Mouse (Mus musculus) thymus, adult 18-20 months (tissue): Measurements from ENCODE around the gene Rsph10b.

Experiments used
- DNase-seq, 2 experiments: peaks; one replicate each; pipeline ENCODE4 v3.0.0; 2022; ENCODE audit warnings: mixed read lengths in 2 of 2

Gene Rsph10b

DNA sequence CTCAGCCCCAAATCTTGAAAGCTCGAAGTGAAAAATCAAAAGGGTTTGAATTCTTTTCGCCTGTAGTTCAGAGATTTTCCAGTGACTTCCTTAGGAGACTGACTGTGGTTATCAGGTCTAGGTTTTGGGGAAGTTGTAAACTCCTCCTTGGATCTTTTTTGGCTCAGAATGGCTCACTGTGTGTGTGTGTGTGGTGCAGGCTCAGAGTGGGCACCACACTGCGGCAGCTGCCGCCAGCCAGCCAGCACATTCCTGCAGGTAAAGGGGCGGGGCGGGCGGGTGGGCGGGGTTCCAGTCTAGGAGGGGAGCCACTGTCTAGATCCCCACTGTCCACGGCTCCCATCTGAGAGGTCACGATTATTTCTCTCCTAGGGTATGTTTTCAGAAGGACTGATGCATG lies 8.8 kb downstream of the Rsph10b start:
- no peak for DNase-seq

- DNase-seq, result no peak
Measured at GRCm38 (mm10) chr5:143943231-143944125, 10.6 kb downstream of the Rsph10b start.

GRCm38 (mm10) chr5:143948361-143948760 lies 15.5 kb downstream of the Rsph10b start:
- DNase-seq, result no peak

DNA sequence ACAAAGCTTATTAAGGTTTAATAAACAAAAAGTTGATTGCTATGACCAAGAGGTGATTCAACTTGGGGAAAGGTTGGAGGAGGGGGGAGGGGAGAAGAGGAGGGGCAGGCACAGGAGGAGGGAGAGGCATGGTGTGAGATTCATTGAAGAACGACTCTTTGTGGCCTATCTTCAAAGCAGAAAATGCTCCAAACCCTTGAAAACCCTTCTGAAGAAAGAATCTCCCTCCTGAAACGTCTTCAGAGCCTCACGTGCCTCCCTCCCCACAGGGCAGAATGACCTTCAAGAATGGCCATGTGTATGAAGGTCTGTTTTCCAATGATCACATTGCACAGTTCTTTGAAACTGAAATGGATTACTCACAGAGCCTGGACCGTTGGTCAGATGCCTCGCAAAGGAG lies 17.2 kb downstream of the Rsph10b start:
- no peak for DNase-seq

DNA sequence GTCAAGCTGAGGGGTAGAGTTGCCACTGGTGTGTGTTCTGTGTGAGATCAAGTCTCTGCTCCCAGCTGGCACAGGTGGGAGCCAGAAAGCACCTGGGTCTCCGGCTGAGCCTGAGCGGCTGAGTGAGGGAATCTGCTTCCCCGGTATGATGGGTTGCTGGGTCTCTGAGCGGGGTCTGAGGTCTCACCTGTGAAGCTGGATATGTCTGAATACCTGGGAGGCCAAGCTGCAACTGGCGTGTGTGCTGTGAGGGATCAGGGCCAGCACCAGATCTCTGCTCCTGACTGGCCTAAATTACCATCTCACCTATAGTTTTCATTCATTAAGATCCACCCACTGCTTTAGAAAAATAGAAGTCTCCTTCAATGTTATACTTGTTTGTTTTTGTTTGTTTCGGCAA lies 24.3 kb downstream of the Rsph10b start:
- DNase-seq, result no peak

- DNase-seq, result no peak
Measured at GRCm38 (mm10) chr5:143959551-143959950, 26.7 kb downstream of the Rsph10b start.

GRCm38 (mm10) chr5:143961176-143961575 lies 28.3 kb downstream of the Rsph10b start:
- no peak for DNase-seq

DNA sequence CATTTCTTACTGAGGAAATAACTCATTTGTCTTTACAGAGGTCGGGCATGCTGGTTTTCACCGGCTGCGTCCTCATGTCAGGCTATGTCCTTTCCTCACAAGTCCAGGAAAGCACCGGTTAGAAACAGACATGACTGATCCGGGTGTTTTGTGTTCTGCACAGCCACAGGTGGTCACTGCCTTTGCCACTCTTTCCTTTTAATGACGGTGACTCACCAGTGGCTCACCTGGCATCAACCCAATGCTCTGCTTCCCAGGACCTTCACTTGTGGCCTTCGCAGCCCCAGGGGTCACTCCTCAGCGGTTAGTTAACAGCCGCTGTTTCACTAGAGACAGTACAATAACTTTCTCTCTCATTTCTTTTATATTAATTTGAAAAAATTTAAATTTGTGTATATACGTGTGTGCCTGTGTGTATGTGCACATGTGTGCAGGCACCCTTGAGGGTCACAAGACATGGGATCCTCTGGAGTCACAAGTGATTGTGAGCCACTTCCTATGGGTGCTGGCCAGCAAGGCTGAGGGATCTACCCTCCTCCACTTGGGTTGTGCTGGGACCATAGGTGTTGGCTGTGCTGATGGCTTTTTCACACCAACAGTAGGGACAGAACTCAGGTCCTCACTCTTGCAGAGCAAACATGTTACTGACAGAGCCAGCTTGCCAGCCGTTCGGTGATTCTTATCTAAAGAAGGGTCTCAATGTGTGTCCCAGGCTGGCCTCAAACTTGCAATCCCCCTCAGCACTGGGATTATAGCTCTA lies 32.9 kb downstream of the Rsph10b start:
- no peak for DNase-seq

DNA sequence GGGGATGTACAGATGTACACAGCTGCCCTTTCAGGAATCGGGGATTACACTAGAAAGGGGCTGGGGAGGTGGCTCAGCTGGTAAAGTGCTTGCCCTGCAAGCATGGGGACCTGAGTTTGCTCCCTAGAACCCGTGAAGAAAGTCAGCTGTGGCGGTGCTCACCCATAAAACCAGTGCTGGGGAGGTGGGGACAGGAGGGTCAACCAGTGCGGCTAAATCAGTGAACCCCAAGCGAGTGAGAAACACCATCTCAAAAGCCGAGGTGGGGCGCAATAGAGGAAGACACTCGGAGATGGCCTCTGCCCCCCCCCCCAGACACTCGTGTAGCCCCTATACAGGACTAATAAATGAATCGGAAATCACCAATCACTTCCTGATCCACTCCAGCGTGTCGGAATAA lies 33.8 kb downstream of the Rsph10b start:
- DNase-seq, result no peak

DNA sequence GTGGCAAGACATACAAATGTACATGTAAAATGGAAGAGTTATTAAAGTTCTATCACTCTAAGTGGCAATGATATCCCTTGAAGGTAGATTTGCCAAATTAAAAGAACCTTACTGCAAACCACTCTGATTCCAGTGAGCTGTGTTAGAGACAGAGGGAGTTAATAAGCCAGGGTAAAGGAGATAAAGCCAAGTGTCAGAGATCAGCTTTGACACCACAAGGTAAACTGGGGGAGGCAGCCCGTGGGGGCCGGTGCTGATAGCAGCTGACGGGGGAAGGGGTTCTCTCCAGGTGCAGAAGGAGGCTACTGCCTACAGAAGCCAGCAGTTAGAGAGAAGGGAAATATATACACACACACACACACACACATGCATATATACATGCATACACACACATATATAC lies 39.8 kb downstream of the Rsph10b start:
- DNase-seq, result no peak

GRCm38 (mm10) chr5:143974931-143975630 lies 42.2 kb downstream of the Rsph10b start:
- DNase-seq, result no peak

DNA sequence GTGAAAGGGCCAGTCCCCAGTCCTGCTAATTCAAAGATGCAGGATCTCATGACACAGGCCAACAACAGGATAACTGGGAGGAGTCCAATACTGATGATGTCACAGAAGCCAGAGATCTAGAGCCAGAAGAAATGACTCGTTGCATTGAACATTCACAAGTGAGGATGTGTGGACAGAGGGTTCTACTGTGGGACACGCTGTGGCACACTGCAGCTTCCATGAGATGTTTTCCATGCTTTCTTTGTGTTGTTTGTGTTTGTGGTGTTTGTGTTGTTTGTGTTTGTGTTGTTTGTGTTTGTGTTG lies 42.7 kb downstream of the Rsph10b start:
- DNase-seq, result no peak

- no peak for DNase-seq
Measured at GRCm38 (mm10) chr5:143976232-143976631, 43.4 kb downstream of the Rsph10b start.

DNA sequence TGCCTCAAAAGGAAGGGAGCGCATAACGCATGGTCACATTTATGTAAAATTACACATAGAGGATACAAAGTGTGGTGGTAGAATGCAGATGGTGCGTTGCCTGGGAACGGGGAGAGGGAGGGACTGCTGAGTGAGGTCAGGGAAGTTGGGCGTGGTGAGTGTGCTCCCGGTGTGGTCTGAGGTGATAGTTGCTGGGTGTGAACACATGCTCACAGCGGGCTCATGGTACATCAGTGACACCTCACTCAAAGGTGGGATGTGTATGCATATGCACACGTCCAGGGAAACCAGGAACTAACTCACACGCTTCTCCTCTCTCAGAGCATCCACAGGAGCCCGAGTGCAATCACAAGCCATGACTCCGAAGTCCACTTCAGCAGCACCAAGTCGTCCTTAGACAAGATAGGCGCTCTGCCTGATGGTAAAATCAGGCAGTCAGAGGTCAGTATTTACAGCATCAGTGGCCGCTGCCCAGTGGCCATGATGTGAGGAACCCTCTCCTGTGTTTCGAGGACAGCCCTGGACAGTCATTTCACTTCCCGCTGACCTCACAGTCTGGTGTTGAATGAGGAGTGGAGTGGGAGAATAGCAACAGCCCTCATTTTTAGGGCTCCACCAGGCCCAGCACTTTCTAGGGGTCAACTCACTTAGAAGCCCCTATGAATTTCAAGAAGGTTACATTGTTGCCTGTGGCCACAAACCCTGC lies 44.0 kb downstream of the Rsph10b start:
- DNase-seq, result no peak

DNA sequence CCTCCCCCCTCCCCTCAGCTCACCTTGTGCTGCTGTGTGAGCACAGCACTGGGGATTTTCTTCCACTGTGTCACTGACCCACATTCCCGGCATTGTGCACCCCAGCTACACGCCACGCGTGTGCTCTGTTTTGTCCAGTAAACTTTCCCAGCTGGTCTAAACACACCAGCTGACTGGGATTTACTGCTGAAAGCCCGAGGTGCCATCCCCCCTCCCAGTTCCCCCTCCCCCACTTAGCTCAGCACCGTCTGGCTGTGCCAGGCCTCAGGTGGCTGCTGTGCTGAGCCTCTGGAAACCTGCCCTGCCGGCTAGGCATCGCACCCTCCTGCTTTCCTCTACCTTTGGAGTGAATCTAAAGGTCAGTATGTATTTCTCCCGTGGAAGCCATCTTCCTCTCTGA lies 48.0 kb downstream of the Rsph10b start:
- no peak for DNase-seq

GRCm38 (mm10) chr5:143982361-143982760 lies 49.5 kb downstream of the Rsph10b start:
- no peak for DNase-seq

- DNase-seq, result no peak
Measured at GRCm38 (mm10) chr5:143985381-143985780, 52.5 kb downstream of the Rsph10b start.

DNA sequence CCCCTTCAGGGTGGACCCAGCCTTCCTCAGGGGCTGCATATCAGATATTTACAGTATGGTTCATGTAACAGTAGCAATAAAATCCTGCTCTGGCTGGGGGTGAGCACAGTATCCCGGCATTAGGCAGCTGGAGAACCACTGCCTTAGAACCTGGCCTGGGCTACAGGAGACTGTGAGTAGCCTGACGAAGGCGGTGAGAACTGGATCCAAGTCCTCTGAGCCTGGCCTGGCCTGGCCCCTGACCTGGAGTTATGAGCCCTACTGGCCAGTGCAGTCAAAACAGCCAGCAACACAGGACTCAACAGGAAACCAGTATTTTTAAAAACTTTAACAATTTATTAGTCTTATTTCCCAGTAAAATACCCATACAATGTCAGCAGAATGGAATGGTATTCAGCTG lies 54.8 kb downstream of the Rsph10b start:
- no peak for DNase-seq

GRCm38 (mm10) chr5:143989046-143989445 lies 56.2 kb downstream of the Rsph10b start:
- no peak for DNase-seq

GRCm38 (mm10) chr5:143990086-143990485 lies 57.3 kb downstream of the Rsph10b start:
- no peak for DNase-seq

DNA sequence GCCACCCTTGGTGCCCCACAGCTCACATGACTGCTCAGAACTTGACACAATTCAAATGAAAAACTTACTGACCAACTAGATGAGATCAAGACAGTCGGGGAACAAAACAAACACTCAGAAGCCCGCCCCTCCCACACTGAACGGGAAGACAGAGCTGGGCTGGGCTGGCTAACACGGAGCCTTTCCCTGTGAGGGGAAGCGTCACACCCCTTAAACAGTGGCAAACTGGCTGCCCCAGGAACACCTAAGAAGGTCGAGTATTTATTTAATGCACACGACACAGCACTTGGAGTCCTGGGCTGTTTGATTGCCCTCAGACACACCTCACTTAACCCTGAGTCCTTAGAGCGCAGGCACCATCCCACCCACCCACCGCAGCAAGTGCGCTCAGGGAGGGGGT lies 59.8 kb downstream of the Rsph10b start:
- no peak for DNase-seq

DNA sequence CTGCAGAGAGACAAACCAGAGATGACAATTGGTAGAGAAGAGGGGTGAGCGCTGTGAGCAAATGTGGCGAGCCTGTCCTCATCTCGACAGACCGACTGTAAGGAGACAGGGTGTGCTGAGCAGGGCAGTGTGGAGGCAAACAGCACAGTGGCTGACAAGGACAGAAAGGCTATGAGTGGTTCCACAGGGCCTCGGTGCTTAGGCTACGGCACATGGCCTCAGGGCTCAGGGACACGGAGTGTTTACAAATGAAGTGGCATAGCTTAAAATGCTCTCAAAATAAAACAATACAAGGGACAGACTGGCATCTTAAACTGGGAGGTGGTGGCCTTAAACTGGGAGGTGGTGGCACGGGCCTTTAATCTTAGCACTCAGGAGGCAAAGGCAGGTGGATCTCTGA lies 60.4 kb downstream of the Rsph10b start:
- DNase-seq, result no peak

DNA sequence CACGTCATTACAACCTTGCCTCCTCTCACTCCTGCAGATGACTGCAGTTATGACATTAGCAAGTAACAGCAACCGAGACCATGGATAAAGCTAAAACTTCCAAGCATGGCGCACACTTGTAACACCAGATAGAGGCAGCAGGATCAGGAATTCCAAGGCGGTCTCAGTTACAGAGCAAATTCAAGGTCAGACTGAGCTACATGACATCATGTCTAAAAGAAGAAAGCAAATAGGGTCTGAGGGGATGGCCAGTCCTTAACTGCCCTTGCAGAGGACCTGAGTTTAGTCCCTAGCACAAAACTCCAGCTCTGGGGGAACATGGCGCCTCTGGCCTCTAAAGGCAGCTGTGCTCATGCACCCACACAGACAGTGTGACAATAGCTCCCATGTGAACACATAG lies 61.0 kb downstream of the Rsph10b start:
- no peak for DNase-seq
